Comparison of ENCODE assay signal across 8 mouse cellular contexts in genomic region chr5:148264819-148265707, GRCm38 (mm10).
DNase-seq lines count a peak whose midpoint lies in the region; ATAC-seq and TF ChIP-seq lines count a peak whose summit lies in the region.

No protein-coding gene starts in this region.

- H3K36me3 ChIP-seq in ES-E14 (ENCODE audit: control insufficient read depth, insufficient read depth, low read length, poor library complexity, severe bottlenecking), result no peaks in the 10 kb centered on the region
- H3K36me3 ChIP-seq in forebrain, embryonic 11.5 days (ENCODE audit: control insufficient read depth, insufficient read depth, low read length), result no peaks in the 10 kb centered on the region
- no peaks in the 10 kb centered on the region for H3K36me3 ChIP-seq in hindbrain, embryonic 12.5 days
- H3K36me3 ChIP-seq in midbrain, embryonic 12.5 days, result no peaks in the 10 kb centered on the region
- H3K36me3 ChIP-seq in stomach, postnatal 0 days (ENCODE audit: control insufficient read depth, insufficient read depth, low read length), result no peaks in the 10 kb centered on the region

- no peaks in the 10 kb centered on the region; the same call in 1 of the 2 replicates for H3K27me3 ChIP-seq in forebrain, embryonic 11.5 days (ENCODE audit: control insufficient read depth, insufficient read depth, low read length)
- peaks cover 9% of the 10 kb centered on the region for H3K27me3 ChIP-seq in hindbrain, embryonic 12.5 days
- H3K27me3 ChIP-seq in midbrain, embryonic 12.5 days, result peaks cover 23% of the 10 kb centered on the region; the same call in 1 of the 2 replicates
- no peaks in the 10 kb centered on the region for H3K27me3 ChIP-seq in stomach, postnatal 0 days (ENCODE audit: control insufficient read depth, insufficient read depth, low read length)

- no peaks in the 10 kb centered on the region for H3K9me3 ChIP-seq in ES-E14 (ENCODE audit: control insufficient read depth, insufficient read depth, low read depth, low read length)
- H3K9me3 ChIP-seq in forebrain, embryonic 11.5 days (ENCODE audit: control insufficient read depth, low read length), result no peaks in the 10 kb centered on the region
- no peaks in the 10 kb centered on the region for H3K9me3 ChIP-seq in hindbrain, embryonic 12.5 days (replicated peaks)
- peaks cover 3% of the 10 kb centered on the region; the same call in 1 of the 2 replicates for H3K9me3 ChIP-seq in midbrain, embryonic 12.5 days
- no peaks in the 10 kb centered on the region for H3K9me3 ChIP-seq in stomach, postnatal 0 days (ENCODE audit: control insufficient read depth, low read length)

- peak; percentile 68 for ATAC-seq in forebrain, embryonic 11.5 days (replicated peaks; ENCODE audit: low FRiP score)
- peak; percentile 79 for ATAC-seq in hindbrain, embryonic 12.5 days (ENCODE audit: low FRiP score)
- peak; percentile 79 for ATAC-seq in midbrain, embryonic 12.5 days (ENCODE audit: low FRiP score, low read depth)
- peak; percentile 65 for ATAC-seq in stomach, postnatal 0 days (ENCODE audit: low FRiP score, low TSS enrichment)

- H3K9ac ChIP-seq in ES-E14 (ENCODE audit: insufficient read depth, low read depth, low read length, poor library complexity, severe bottlenecking), result peak overlapping the region; percentile 2; the same call in 1 of the 2 replicates
- H3K9ac ChIP-seq in forebrain, embryonic 11.5 days (ENCODE audit: low read length), result peak overlapping the region; percentile 70
- H3K9ac ChIP-seq in hindbrain, embryonic 12.5 days, result peak overlapping the region; percentile 69
- peak overlapping the region; percentile 70 for H3K9ac ChIP-seq in midbrain, embryonic 12.5 days (replicated peaks)
- H3K9ac ChIP-seq in stomach, postnatal 0 days (ENCODE audit: low read length), result peak overlapping the region; percentile 43; the same call in 1 of the 2 replicates

- no peaks in the 10 kb centered on the region; a peak in 1 of 4 replicates for H3K4me1 ChIP-seq in ES-E14 (ENCODE audit: control insufficient read depth in 2 of 2, insufficient read depth in 2 of 2, low read length in 2 of 2, poor library complexity in 1 of 2)
- no peaks in the 10 kb centered on the region; the same call in 1 of the 2 replicates for H3K4me1 ChIP-seq in forebrain, embryonic 11.5 days (replicated peaks; ENCODE audit: control insufficient read depth, insufficient read depth, low read length)
- H3K4me1 ChIP-seq in hindbrain, embryonic 12.5 days, result peaks cover 10% of the 10 kb centered on the region; the same call in 1 of the 2 replicates
- peaks cover 12% of the 10 kb centered on the region for H3K4me1 ChIP-seq in midbrain, embryonic 12.5 days
- H3K4me1 ChIP-seq in stomach, postnatal 0 days (replicated peaks; ENCODE audit: control insufficient read depth, insufficient read depth), result no peaks in the 10 kb centered on the region; the same call in 1 of the 2 replicates

- peak overlapping the region; percentile 50 to 55 for H3K4me3 ChIP-seq in ES-E14 (ENCODE audit: insufficient read depth in 1 of 2, low read depth in 1 of 2, low read length in 2 of 2, poor library complexity in 1 of 2, severe bottlenecking in 1 of 2)
- peak overlapping the region; percentile 52 for H3K4me3 ChIP-seq in forebrain, embryonic 11.5 days (ENCODE audit: low read depth, low read length)
- H3K4me3 ChIP-seq in hindbrain, embryonic 12.5 days, result peak overlapping the region; percentile 49
- peak overlapping the region; percentile 56 for H3K4me3 ChIP-seq in midbrain, embryonic 12.5 days
- peak overlapping the region; percentile 46 for H3K4me3 ChIP-seq in stomach, postnatal 0 days (ENCODE audit: low read depth, low read length)

- TF ChIP-seq EP300 in stomach, postnatal 0 days (optimal IDR thresholded peaks at IDR 0.05), result no peak

- intact Hi-C loops in left cerebral cortex, postnatal 14 days (cut with DNase I), result no loop called here

- H3K27ac ChIP-seq in ES-E14 (ENCODE audit: insufficient read depth, low read depth, low read length, poor library complexity, severe bottlenecking), result no peak overlapping the region
- no peak overlapping the region for H3K27ac ChIP-seq in forebrain, embryonic 11.5 days (ENCODE audit: low read depth, low read length)
- H3K27ac ChIP-seq in hindbrain, embryonic 12.5 days, result peak overlapping the region; percentile 49
- H3K27ac ChIP-seq in midbrain, embryonic 12.5 days (replicated peaks), result peak overlapping the region; percentile 49; the same call in 1 of the 2 replicates
- H3K27ac ChIP-seq in stomach, postnatal 0 days (replicated peaks), result no peak overlapping the region

- 1% methylated on average over 32 of the region's 32 CpGs for WGBS in forebrain, embryonic 11.5 days
- under 1% methylated on average over 32 of the region's 32 CpGs for WGBS in hindbrain, embryonic 12.5 days
- WGBS in midbrain, embryonic 12.5 days, result 0% methylated on average over 27 of the region's 32 CpGs
- WGBS in stomach, postnatal 0 days, result 1% methylated on average over 31 of the region's 32 CpGs

- no peak for DNase-seq in ES-E14 (ENCODE audit: low read depth, low spot score)
- peak; percentile 30 for DNase-seq in adrenal gland, postnatal 10 days
- peak; percentile 76 for DNase-seq in forebrain, embryonic 11.5 days (ENCODE audit: low spot score)
- DNase-seq in left cerebral cortex, postnatal 14 days (ENCODE audit: low spot score in 2 of 2), result peak; percentile 68 to 72
- DNase-seq in stomach, postnatal 0 days (ENCODE audit: low spot score), result peak; percentile 59
- DNase-seq in MN1 (ENCODE audit: low spot score), result no peak

- in situ Hi-C loops in ES-E14 (cut with MboI; ENCODE audit: low sequenced_read_pairs in 2 of 2, unreplicated experiment in 2 of 2), result no loop called here

- TF ChIP-seq CTCF in stomach, postnatal 0 days (IDR thresholded peaks at IDR 0.05; ENCODE audit: low read depth), result no peak

- H3K4me2 ChIP-seq in forebrain, embryonic 11.5 days (ENCODE audit: low read depth, low read length, severe bottlenecking), result peak overlapping the region; percentile 82
- H3K4me2 ChIP-seq in hindbrain, embryonic 12.5 days (replicated peaks), result peak overlapping the region; percentile 89
- peak overlapping the region; percentile 83 for H3K4me2 ChIP-seq in midbrain, embryonic 12.5 days (replicated peaks)
- peak overlapping the region; percentile 68 for H3K4me2 ChIP-seq in stomach, postnatal 0 days (replicated peaks; ENCODE audit: low read depth)

TF ChIP-seq in ES-E14, 5 proteins besides CTCF, POLR2A, EP300 and RAD21:
- TF ChIP-seq ZNF384 (IDR thresholded peaks at IDR 0.05; ENCODE audit: low read depth, low read length), result no peak

Comparison
In these comparisons a context has a peak if more than half of its experiments do, and no peak if none do; other contexts are left out.
1. DNase-seq: peak in adrenal gland, postnatal 10 days (single experiment), forebrain, embryonic 11.5 days (single experiment), left cerebral cortex, postnatal 14 days (2 of 2) and stomach, postnatal 0 days (single experiment); none in ES-E14 (single experiment) and MN1 (single experiment).
2. H3K27ac ChIP-seq: peak in hindbrain, embryonic 12.5 days (single experiment) and midbrain, embryonic 12.5 days (single experiment); none in ES-E14 (single experiment), forebrain, embryonic 11.5 days (single experiment) and stomach, postnatal 0 days (single experiment).
3. H3K9ac ChIP-seq: peak in every context shown above with its lines; median percentile 70 in forebrain, embryonic 11.5 days; 70 in midbrain, embryonic 12.5 days; 69 in hindbrain, embryonic 12.5 days; 43 in stomach, postnatal 0 days; 2 in ES-E14.
4. Peak in every context shown above with its lines, with median percentiles within 50 percentile points of each other: H3K4me3 ChIP-seq, ATAC-seq and H3K4me2 ChIP-seq.